Mouse (Mus musculus): ENCODE results near the gene Calu. TPM values are rescaled to one million over a fixed set of nuclear protein-coding genes. Genes with fewer than 3 reads are reported as not detected.

Gene Calu
- total RNA-seq, 2 experiments from 2014 or later: 169 to 187 TPM

DNA sequence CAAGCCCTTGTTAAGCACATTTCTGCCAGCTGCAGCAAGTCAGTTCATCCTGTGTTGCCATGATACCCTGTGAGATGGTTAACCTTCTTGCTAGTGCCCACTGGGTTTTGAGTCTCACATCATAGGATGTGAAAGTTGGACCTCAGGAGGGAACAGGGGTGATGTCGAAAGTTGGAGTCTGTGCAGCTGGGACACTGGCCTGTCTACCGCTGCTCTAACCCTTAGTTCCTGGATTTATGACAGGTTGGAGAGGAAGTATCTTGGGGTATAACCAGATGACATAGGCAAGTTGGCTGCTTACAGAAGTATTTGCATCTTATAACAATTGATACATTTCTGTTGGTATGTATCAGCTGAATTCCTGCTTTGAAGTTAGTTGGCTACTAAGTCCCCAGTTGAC is 72.7 kb downstream of the Calu start:
- no peak for DNase-seq

DNA sequence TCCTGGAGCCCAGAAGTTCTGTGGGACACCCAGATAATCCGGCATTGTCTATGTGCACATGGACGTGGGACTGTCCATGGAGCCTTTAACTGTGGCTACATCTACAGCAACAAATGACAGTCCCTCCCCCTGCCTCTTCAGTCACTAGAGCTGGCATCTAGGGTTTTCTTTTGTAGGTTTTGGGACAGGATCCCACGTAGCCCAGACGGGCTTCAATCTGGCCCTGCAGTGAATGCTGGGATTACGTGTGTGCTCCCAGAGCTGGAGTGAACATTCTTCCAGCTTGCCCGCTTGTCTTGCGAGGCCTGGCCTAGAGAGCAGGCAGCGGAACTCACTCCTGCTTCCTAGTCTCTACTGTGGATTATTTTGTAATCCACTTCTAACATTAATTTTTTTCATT is 77.2 kb downstream of the Calu start:
- no peak for DNase-seq

DNA sequence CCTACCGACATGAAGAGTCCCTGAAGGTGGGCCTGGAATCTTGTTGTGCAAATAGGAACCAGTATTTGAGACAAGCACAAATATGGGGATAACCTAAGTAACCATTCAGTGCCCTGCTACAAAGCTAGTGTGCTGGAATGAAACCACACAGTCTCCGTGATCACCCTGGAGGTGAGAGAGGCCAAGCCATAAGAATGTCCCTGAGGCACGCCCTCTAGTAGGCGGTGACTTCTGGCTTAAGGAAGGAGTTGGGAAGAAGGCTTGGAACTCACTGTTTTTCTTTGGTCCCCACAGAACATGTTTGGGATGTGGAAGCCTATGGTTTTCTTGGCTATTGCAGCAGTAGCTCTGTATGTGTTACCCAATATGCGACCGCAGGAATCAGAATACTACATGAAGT is 78.5 kb downstream of the Calu start:
- no peak for DNase-seq

Small RNAs within 50 kb of the gene (microRNA-seq; reads per million reads assigned to microRNA genes)
- gene Gm26220 (0 reads per million in 2 experiments), gene Gm44354 (0 reads per million in 2 experiments)

Other genes with a start within 250 kb of the Calu start
- gene Rbm28, start 183.1 kb upstream of the Calu start, total RNA-seq (2021): 10 to 100 TPM; 16.7 to 19.0 TPM
- 1 to 10 TPM in 1 of 2 experiments, under 1 TPM in 1; 0.78 to 1.2 TPM for gene Prrt4, start 168.5 kb upstream of the Calu start, total RNA-seq (2021)
- gene Impdh1, start 131.7 kb upstream of the Calu start, total RNA-seq (2021): 10 to 100 TPM; 23.4 to 24.7 TPM
- gene Hilpda, start 75.6 kb upstream of the Calu start, total RNA-seq (2021): 1 to 10 TPM; 6.9 to 8.8 TPM
- under 1 TPM in 1 of 2 experiments, not detected in 1; 0.27 TPM for gene Fam71f2, start 68.5 kb upstream of the Calu start, total RNA-seq (2021)
- gene Fam71f1, start 28.9 kb upstream of the Calu start, total RNA-seq (2021): not detected
- under 1 TPM; 0.26 to 0.47 TPM for gene Opn1sw, start 40.4 kb downstream of the Calu start, total RNA-seq (2021)
- 10 to 100 TPM; 13.4 to 15.2 TPM for gene Ccdc136, start 48.2 kb downstream of the Calu start, total RNA-seq (2021)
- gene Flnc, start 85.2 kb downstream of the Calu start, total RNA-seq (2021): 100 to 1,000 TPM; 393 to 460 TPM
- gene Atp6v1f, start 119.6 kb downstream of the Calu start, total RNA-seq (2021): 100 to 1,000 TPM; 101 to 102 TPM
- under 1 TPM in 1 of 2 experiments, not detected in 1; 0.41 TPM for gene Atp6v1fnb, start 123.4 kb downstream of the Calu start, total RNA-seq (2021)
- 10 to 100 TPM; 19.0 to 27.2 TPM for gene Kcp, start 159.9 kb downstream of the Calu start, total RNA-seq (2021)
- gene Irf5, start 178.6 kb downstream of the Calu start, total RNA-seq (2021): 1 to 10 TPM; 1.8 to 2.8 TPM

Data from gastrocnemius, postnatal 10 days (tissue).